Mouse (Mus musculus) ES-E14 (cell line): ENCODE data around the gene Slc18b1. TPM values are rescaled to one million over a fixed set of nuclear protein-coding genes. Genes with fewer than 3 reads are reported as not detected.

Experiments
- DNase-seq: peaks from one replicate; pipeline ENCODE4 v3.0.0-alpha.2; 2013; ENCODE audit warnings: low read depth, low spot score
- H3K27ac ChIP-seq: 2 replicates; pipeline ENCODE4 v1.5.1; 2012; ENCODE audit warnings: low read depth, mild to moderate bottlenecking, low read length, moderate library complexity, mixed read lengths; ENCODE audit not compliant: poor library complexity, insufficient read depth, severe bottlenecking
- H3K36me3 ChIP-seq: 2 replicates; pipeline ENCODE4 v1.6.1; 2012; ENCODE audit warnings: mild to moderate bottlenecking, low read length, moderate library complexity, mixed read lengths; ENCODE audit not compliant: control insufficient read depth, poor library complexity, insufficient read depth, severe bottlenecking
- H3K4me1 ChIP-seq, 2 experiments: fragments of 150-350 bp in 1 of 2; sonication (generic) in 1 of 2; 2 replicates each; pipeline ENCODE4 v1.6.1; 2012; ENCODE audit warnings: low read length in 2 of 2, mild to moderate bottlenecking in 1 of 2, mixed read lengths in 1 of 2; ENCODE audit not compliant: control insufficient read depth in 2 of 2, insufficient read depth in 2 of 2, poor library complexity in 1 of 2
- H3K4me3 ChIP-seq, 2 experiments: fragments of 150-350 bp in 1 of 2; sonication (generic) in 1 of 2; 2 replicates each; pipeline ENCODE4 v1.5.1; 2012; ENCODE audit warnings: low read length in 2 of 2, low read depth in 1 of 2, mild to moderate bottlenecking in 1 of 2, mixed read lengths in 1 of 2; ENCODE audit not compliant: insufficient read depth in 1 of 2, poor library complexity in 1 of 2, severe bottlenecking in 1 of 2
- H3K9ac ChIP-seq: 2 replicates; pipeline ENCODE4 v1.6.1; 2012; ENCODE audit warnings: low read depth, mild to moderate bottlenecking, low read length, mixed read lengths; ENCODE audit not compliant: poor library complexity, insufficient read depth, severe bottlenecking
- H3K9me3 ChIP-seq: fragments of 150-350 bp; sonication (generic); 2 replicates; pipeline ENCODE4 v1.6.1; 2012; ENCODE audit warnings: low read depth, mild to moderate bottlenecking, low read length; ENCODE audit not compliant: control insufficient read depth, insufficient read depth
- CHD2 ChIP-seq: IDR thresholded peaks from 2 replicates; pipeline ENCODE4 v1.6.1; 2014; ENCODE audit warnings: mild to moderate bottlenecking, low read depth, low read length, inconsistent platforms
- HCFC1 ChIP-seq: IDR thresholded peaks from 2 replicates; pipeline ENCODE4 v1.6.1; 2012; ENCODE audit warnings: low read length, inconsistent platforms, borderline replicate concordance; ENCODE audit not compliant: insufficient read depth
- MAFK ChIP-seq: IDR thresholded peaks from 2 replicates; pipeline ENCODE4 v1.6.1; 2014; ENCODE audit warnings: mild to moderate bottlenecking, low read depth, low read length, inconsistent platforms; ENCODE audit not compliant: insufficient read depth
- ZC3H11A ChIP-seq: IDR thresholded peaks from 2 replicates; pipeline ENCODE4 v1.6.1; 2012; ENCODE audit warnings: low read depth, mild to moderate bottlenecking, inconsistent platforms, low read length, borderline replicate concordance
- ZNF384 ChIP-seq: IDR thresholded peaks from 2 replicates; pipeline ENCODE4 v1.6.1; 2012; ENCODE audit warnings: low read depth, low read length, inconsistent platforms
- in situ Hi-C, 2 experiments: fragments of 600-800 bp; cut with MboI; formaldehyde crosslinking; loops; one replicate each; pipeline ENCODE4 v1.15.1; 2025; ENCODE audit warnings: low sequenced_read_pairs in 2 of 2, inconsistent platforms in 1 of 2; ENCODE audit not compliant: unreplicated experiment in 2 of 2
- total RNA-seq: library from RNA; depleted of rRNA; stranded (reverse); fragments of 300-350 nt; gene quantifications from 2 replicates; pipeline ENCODE4 v1.2.3, GENCODE M21; 2012

Gene Slc18b1
- total RNA-seq, 1 experiment, result 5.9 TPM

- peak overlapping the region; percentile 64; the same call in 1 of the 2 replicates for H3K9ac ChIP-seq
- H3K9me3 ChIP-seq, result no peaks in the 10 kb centered on the region
- H3K4me1 ChIP-seq, result peaks cover 6 to 21% of the 10 kb centered on the region in 2 experiments
- peak overlapping the region; percentile 50; a peak in 3 of 4 replicates for H3K4me3 ChIP-seq
- H3K36me3 ChIP-seq, result no peaks in the 10 kb centered on the region
- DNase-seq, result peak; percentile 86
- in situ Hi-C loops, result loop anchor here (25.0 kb wide), 3 partner anchors 274 to 499 kb away; partner anchors contain the start of genes Taar8a (in 1 of the 2), Taar8b (in 1 of the 2), Taar8c (in 1 of the 2) and Taar9 (in 1 of the 2)
- TF ChIP-seq ZNF384 (no peak), MAFK (0 out of 2 replicates have a peak, but pooled peaks have one; percentile 27), CHD2 (0 out of 2 replicates have a peak, but pooled peaks have one; percentile 16)
- peak overlapping the region; percentile 74 for H3K27ac ChIP-seq
These were observed 16.3 kb downstream of the Slc18b1 start for GRCm38 (mm10) chr10:23812852-23813766.

- in situ Hi-C loops, result loop anchor here (25.0 kb wide), 3 partner anchors 272 to 497 kb away; partner anchors contain the start of genes Taar8a (in 1 of the 2), Taar8b (in 1 of the 2), Taar8c (in 1 of the 2) and Taar9 (in 1 of the 2)
- Histone ChIP-seq H3K36me3 (no peaks in the 10 kb centered on the region), H3K4me3 (no peak overlapping the region), H3K9ac (no peak overlapping the region), H3K4me1 (peaks cover 6 to 16% of the 10 kb centered on the region in 2 experiments), H3K9me3 (no peaks in the 10 kb centered on the region), H3K27ac (no peak overlapping the region)
- peak; percentile 62 for DNase-seq
- TF ChIP-seq HCFC1 (no peak), ZC3H11A (peak; percentile 85; the same call in 1 of the 2 replicates), CHD2 (no peak)
These were observed 18.4 kb downstream of the Slc18b1 start for GRCm38 (mm10) chr10:23815168-23815567.

GRCm38 (mm10) chr10:23816241-23816640, 19.5 kb downstream of the Slc18b1 start:
- no peak for TF ChIP-seq MAFK
- TF ChIP-seq CHD2, result no peak
- no peak for TF ChIP-seq ZC3H11A
- TF ChIP-seq HCFC1, result no peak
- TF ChIP-seq ZNF384, result no peak
- Histone ChIP-seq H3K9ac (no peak overlapping the region), H3K9me3 (no peaks in the 10 kb centered on the region), H3K27ac (no peak overlapping the region), H3K4me3 (no peak overlapping the region), H3K4me1 (peaks cover 6 to 15% of the 10 kb centered on the region in 2 experiments), H3K36me3 (no peaks in the 10 kb centered on the region)
- no peak for DNase-seq
- in situ Hi-C loops, result loop anchor here (25.0 kb wide), 3 partner anchors 271 to 496 kb away; partner anchors contain the start of genes Taar8a (in 1 of the 2), Taar8b (in 1 of the 2), Taar8c (in 1 of the 2) and Taar9 (in 1 of the 2)

GRCm38 (mm10) chr10:23826516-23826915, 29.7 kb downstream of the Slc18b1 start:
- no peak overlapping the region for H3K4me3 ChIP-seq
- H3K27ac ChIP-seq, result no peak overlapping the region
- H3K9ac ChIP-seq, result no peak overlapping the region
- H3K4me1 ChIP-seq, result 0 out of 4 replicates have a peak, but pooled peaks cover 0 to 2% of the 10 kb centered on the region in 2 experiments
- TF ChIP-seq ZC3H11A (no peak), ZNF384 (no peak), HCFC1 (no peak), MAFK (no peak), CHD2 (no peak)
- no peak for DNase-seq
- no peaks in the 10 kb centered on the region for H3K9me3 ChIP-seq
- no peaks in the 10 kb centered on the region for H3K36me3 ChIP-seq
- in situ Hi-C loops, result no loop called here
